Comparison of ENCODE assay signal across 9 mouse cellular contexts in the genomic region with DNA sequence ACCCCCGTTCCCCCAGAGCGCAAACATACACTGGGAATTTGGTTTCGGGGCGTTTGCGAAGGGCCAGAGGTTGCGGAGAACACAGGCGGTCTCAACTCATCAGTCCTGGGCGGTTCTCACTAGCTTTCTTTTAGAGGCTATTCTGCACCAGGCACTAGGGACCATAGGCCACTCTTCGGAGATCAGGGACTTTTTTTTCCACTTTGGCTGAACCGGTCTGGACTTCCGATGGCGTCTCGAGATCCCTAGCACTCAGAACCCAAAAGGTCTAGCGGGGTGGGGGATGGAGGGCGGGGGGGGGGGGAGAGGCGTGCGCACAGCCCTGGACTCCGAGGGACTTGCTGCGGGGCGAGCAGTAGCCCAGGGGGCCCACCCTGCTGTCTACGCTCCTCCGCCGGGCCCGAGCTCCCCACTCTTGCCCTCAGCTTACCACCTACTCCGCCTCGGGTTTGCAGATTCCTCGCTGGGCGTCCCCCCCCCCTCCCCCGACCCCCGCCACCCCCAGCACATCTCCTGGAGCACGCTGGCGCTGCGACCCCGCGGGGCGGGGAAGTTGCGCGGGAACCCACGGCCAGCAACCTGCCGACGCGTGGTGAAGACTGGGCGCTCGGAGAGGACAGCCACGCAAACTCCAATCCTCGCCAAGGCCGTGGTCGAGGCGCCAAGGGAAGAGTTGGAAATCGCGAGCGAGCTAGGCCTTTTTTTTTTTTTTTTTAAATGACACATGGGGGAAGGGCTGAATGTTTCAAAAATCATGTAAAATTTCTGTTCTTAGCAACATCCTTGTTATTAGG. TPM values are rescaled to one million over a fixed set of nuclear protein-coding genes. Genes with fewer than 3 reads are reported as not detected.
DNase-seq lines count a peak whose midpoint lies in the region; ATAC-seq lines count a peak whose summit lies in the region.
"Had no signal": no experiment of that assay in that cellular context is flagged by ENCODE, and none has a peak within 500 bp of the region (broad histone marks: within the 10 kb centered on the region; RNA-seq: fewer than 3 reads in every experiment).

No protein-coding gene starts in this region.

- H3K27me3 ChIP-seq in kidney, embryonic 14.5 days (ENCODE audit: control insufficient read depth, insufficient read depth, low read length): peaks cover 69% of the 10 kb centered on the region
- peaks cover 82% of the 10 kb centered on the region for H3K27me3 ChIP-seq in embryonic facial prominence, embryonic 13.5 days
- H3K27me3 ChIP-seq in intestine, embryonic 14.5 days (replicated peaks; ENCODE audit: control insufficient read depth, insufficient read depth, low read length): peaks cover 74% of the 10 kb centered on the region
- H3K27me3 ChIP-seq: Patski had no signal

- no peaks in the 10 kb centered on the region for H3K36me3 ChIP-seq in kidney, embryonic 14.5 days (ENCODE audit: control insufficient read depth, insufficient read depth, low read length)
- no peaks in the 10 kb centered on the region for H3K36me3 ChIP-seq in embryonic facial prominence, embryonic 13.5 days
- no peaks in the 10 kb centered on the region for H3K36me3 ChIP-seq in intestine, embryonic 14.5 days (ENCODE audit: control insufficient read depth, insufficient read depth, low read length)

- H3K4me2 ChIP-seq in kidney, embryonic 14.5 days (replicated peaks; ENCODE audit: low read depth, low read length): peak overlapping the region; percentile 29; the same call in 1 of the 2 replicates
- peak overlapping the region; percentile 56 for H3K4me2 ChIP-seq in embryonic facial prominence, embryonic 13.5 days
- peak overlapping the region; percentile 34 for H3K4me2 ChIP-seq in intestine, embryonic 14.5 days (ENCODE audit: low read length)

- H3K27ac ChIP-seq in kidney, embryonic 14.5 days (ENCODE audit: low read depth, low read length): no peak overlapping the region
- no peak overlapping the region for H3K27ac ChIP-seq in embryonic facial prominence, embryonic 13.5 days
- no peak overlapping the region for H3K27ac ChIP-seq in intestine, embryonic 14.5 days (ENCODE audit: low read depth)

- no peaks in the 10 kb centered on the region for H3K9me3 ChIP-seq in kidney, embryonic 14.5 days (ENCODE audit: control insufficient read depth, low read length)
- H3K9me3 ChIP-seq in embryonic facial prominence, embryonic 13.5 days: no peaks in the 10 kb centered on the region
- H3K9me3 ChIP-seq in intestine, embryonic 14.5 days (ENCODE audit: control insufficient read depth, low read length): no peaks in the 10 kb centered on the region

- peak overlapping the region; percentile 22 for H3K4me3 ChIP-seq in kidney, embryonic 14.5 days (ENCODE audit: low read length)
- peak overlapping the region; percentile 33 for H3K4me3 ChIP-seq in embryonic facial prominence, embryonic 13.5 days
- peak overlapping the region; percentile 13 for H3K4me3 ChIP-seq in intestine, embryonic 14.5 days (ENCODE audit: low read depth, low read length)

- H3K9ac ChIP-seq in kidney, embryonic 14.5 days (ENCODE audit: low read depth, low read length): no peak overlapping the region
- H3K9ac ChIP-seq in embryonic facial prominence, embryonic 13.5 days: no peak overlapping the region
- H3K9ac ChIP-seq in intestine, embryonic 14.5 days (ENCODE audit: low read length): no peak overlapping the region

- WGBS in kidney, embryonic 14.5 days: under 1% methylated on average over 46 of the region's 52 CpGs
- WGBS in embryonic facial prominence, embryonic 13.5 days: 1% methylated on average over 45 of the region's 52 CpGs
- WGBS in intestine, embryonic 14.5 days: under 1% methylated on average over 48 of the region's 52 CpGs

- peaks cover 11% of the 10 kb centered on the region; the same call in 1 of the 2 replicates for H3K4me1 ChIP-seq in kidney, embryonic 14.5 days (ENCODE audit: control insufficient read depth, insufficient read depth, low read length)
- H3K4me1 ChIP-seq in embryonic facial prominence, embryonic 13.5 days: peaks cover 40% of the 10 kb centered on the region
- peaks cover 16% of the 10 kb centered on the region for H3K4me1 ChIP-seq in intestine, embryonic 14.5 days (replicated peaks; ENCODE audit: control insufficient read depth, insufficient read depth, low read length)

- ATAC-seq in kidney, embryonic 14.5 days (ENCODE audit: low FRiP score, low TSS enrichment): no peak
- ATAC-seq in embryonic facial prominence, embryonic 13.5 days (ENCODE audit: insufficient number of reproducible peaks, insufficient read depth, low FRiP score, low TSS enrichment, low read depth): no peak
- ATAC-seq in intestine, embryonic 14.5 days (replicated peaks; ENCODE audit: low FRiP score, low TSS enrichment, low read depth): no peak
- ATAC-seq in activated CD4-positive, CD25-positive, alpha-beta regulatory T cell, adult 4 months: no peak
- ATAC-seq: Patski had no signal

- DNase-seq in kidney, postnatal 10 days: no peak
- DNase-seq in intestine, embryonic 14.5 days (ENCODE audit: low spot score): no peak
- DNase-seq in naive thymus-derived CD4-positive, alpha-beta T cell, adult 2 months (ENCODE audit: low read depth): peak; percentile 17
- DNase-seq in gastrocnemius, adult 8-10 months (ENCODE audit: low spot score in 2 of 2): no peak
- DNase-seq in cerebellum, adult 11-12 months: no peak

RNA-seq across cellular contexts. Expression of a gene that starts 52.1 kb away (rescaled TPM):
- polyA plus RNA-seq in kidney, embryonic 14.5 days (2014; fragmentation: Nextera tagmentation; extraction: Ambion mirVana): 8.5 and 12.9 TPM in 2 replicates
- 10.8 and 12.5 TPM in 2 replicates for polyA plus RNA-seq in embryonic facial prominence, embryonic 13.5 days (2015; fragmentation: Nextera tagmentation; extraction: Ambion mirVana)
- polyA plus RNA-seq in intestine, embryonic 14.5 days (2014; fragmentation: Nextera tagmentation; extraction: Ambion mirVana): 13.0 and 13.7 TPM in 2 replicates
- polyA plus RNA-seq in activated CD4-positive, CD25-positive, alpha-beta regulatory T cell, adult 4 months (2017; shearing (Covaris generic)): 10 to 100 TPM; 35.5 to 46.7 TPM
- 10 to 100 TPM; 18.6 to 21.5 (median 20.9) TPM for total RNA-seq in gastrocnemius, adult 8-10 months (2022)

RNA-seq across cellular contexts. Expression of a gene that starts 52.3 kb away (rescaled TPM):
- not detected in 2 replicates for polyA plus RNA-seq in kidney, embryonic 14.5 days (2014; fragmentation: Nextera tagmentation; extraction: Ambion mirVana)
- 1.3 and 2.3 TPM in 2 replicates for polyA plus RNA-seq in embryonic facial prominence, embryonic 13.5 days (2015; fragmentation: Nextera tagmentation; extraction: Ambion mirVana)
- not detected in 2 replicates for polyA plus RNA-seq in intestine, embryonic 14.5 days (2014; fragmentation: Nextera tagmentation; extraction: Ambion mirVana)
- polyA plus RNA-seq in activated CD4-positive, CD25-positive, alpha-beta regulatory T cell, adult 4 months (2017; shearing (Covaris generic)): not detected
- not detected for total RNA-seq in gastrocnemius, adult 8-10 months (2022)
- polyA plus RNA-seq: Patski had no signal
